Mouse (Mus musculus): ENCODE data around the gene Ttc27.

DNA sequence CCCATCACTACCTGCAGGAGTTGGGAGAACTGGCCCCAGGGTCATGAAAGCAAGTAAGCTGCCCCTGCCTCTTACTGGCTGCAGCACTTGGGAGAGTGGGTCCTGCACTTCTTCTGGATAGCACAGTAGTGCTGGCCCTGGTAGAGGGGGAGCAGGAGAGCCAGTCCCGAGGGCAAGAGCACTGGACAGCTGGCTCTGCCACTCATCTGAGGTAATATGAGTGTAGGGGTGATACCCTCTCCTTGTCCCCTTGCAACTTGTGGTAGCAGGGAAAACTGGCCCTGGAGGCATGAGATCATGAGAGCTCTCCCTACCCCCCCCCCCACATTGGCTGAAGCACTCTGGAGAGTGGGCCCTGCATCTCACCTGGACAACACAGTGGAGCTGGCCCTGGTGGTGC lies 1.8 kb upstream of the Ttc27 start:
- TF ChIP-seq EP300 (IDR thresholded peaks at IDR 0.05; ENCODE audit: low read depth) (no peak), CTCF (IDR thresholded peaks at IDR 0.05; ENCODE audit: low read depth) (no peak)

Measured in liver, embryonic 14.5 days (tissue).